Mouse (Mus musculus) layer of hippocampus, adult 9-10 months (tissue): ENCODE results near the gene Gtf2h4.

ENCODE experiments used
- DNase-seq: peaks from one replicate; pipeline ENCODE4 v3.0.0; 2022; ENCODE audit warnings: low spot score

Gtf2h4 gene

GRCm38 (mm10) chr17:35638475-35639190 is 34.9 kb downstream of the Gtf2h4 start:
- peak; percentile 43 for DNase-seq

- no peak for DNase-seq
Observed at GRCm38 (mm10) chr17:35636363-35636762, 37.2 kb downstream of the Gtf2h4 start.

- peak; percentile 73 for DNase-seq
Observed at GRCm38 (mm10) chr17:35635699-35636111, 37.8 kb downstream of the Gtf2h4 start.

GRCm38 (mm10) chr17:35635202-35635601 is 38.3 kb downstream of the Gtf2h4 start:
- no peak for DNase-seq

- no peak for DNase-seq
Observed at GRCm38 (mm10) chr17:35633992-35634391, 39.5 kb downstream of the Gtf2h4 start.

GRCm38 (mm10) chr17:35626537-35626936 is 47.0 kb downstream of the Gtf2h4 start, which contains the start of gene Gm9573:
Gene Gm9573, minus strand, starts transcription at chr17:35626637.
- no peak for DNase-seq
